Mouse (Mus musculus) adrenal gland (tissue): ENCODE data around the gene Apod.

Experiments used
- intact Hi-C: fragments of 180-260 bp; cut with DNase I; formaldehyde crosslinking; loops from one replicate; pipeline ENCODE4 v1.15.1; 2025
- microRNA-seq, 2 experiments: library from miRNA; unstranded; fragments of <30 nt; microRNA quantifications; one replicate each; pipeline ENCODE4; 2019

Gene Apod

GRCm38 (mm10) chr16:31287712-31288111, 26.9 kb downstream of the Apod start:
- intact Hi-C loops = no loop called here

- intact Hi-C loops = no loop called here
Observed at GRCm38 (mm10) chr16:31286801-31287488, 27.7 kb downstream of the Apod start.

DNA sequence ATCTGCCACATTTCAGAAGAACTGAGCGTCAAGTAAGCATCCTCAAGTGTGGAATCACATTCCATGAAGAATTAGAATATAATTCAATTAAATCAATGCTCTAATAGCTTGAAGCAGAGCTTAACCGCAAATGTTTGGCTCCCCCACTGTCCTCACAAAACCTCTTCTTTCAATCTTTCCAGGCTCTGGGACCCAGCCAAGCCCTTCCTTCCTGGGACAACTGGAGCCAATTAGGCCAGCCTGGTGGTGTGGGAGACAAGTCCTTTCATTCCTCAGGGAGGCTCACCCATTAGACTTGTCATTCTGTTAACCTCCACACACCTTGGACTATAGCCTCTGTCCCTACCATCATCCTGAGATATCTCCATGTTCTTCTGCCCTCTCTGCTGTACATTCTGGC, 32.6 kb downstream of the Apod start:
- intact Hi-C loops = no loop called here

GRCm38 (mm10) chr16:31280176-31280575, 34.4 kb downstream of the Apod start:
- intact Hi-C loops = no loop called here

- intact Hi-C loops = no loop called here
Observed at GRCm38 (mm10) chr16:31278581-31278980, 36.0 kb downstream of the Apod start.

- intact Hi-C loops = no loop called here
Observed at GRCm38 (mm10) chr16:31278081-31278480, 36.5 kb downstream of the Apod start.

DNA sequence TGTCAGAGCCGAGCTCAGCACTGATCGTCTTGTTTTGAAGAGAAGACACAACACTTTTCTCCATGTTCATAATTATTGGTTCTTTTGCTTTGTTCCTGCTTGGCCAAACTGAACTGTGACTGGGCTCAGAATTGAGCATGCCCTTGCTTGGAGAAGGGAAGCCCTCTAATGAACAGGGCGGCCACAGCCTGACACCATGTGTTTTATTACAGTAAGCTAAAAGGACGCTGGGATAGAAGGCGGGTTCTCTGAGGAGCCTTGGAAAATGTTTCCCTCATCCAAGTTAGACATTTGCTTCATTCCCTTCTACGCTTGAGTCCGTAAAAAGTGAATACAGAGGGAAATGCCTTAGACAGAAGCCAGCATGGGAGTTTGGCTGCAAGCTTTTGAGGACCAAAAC, 37.6 kb downstream of the Apod start:
- intact Hi-C loops = no loop called here

GRCm38 (mm10) chr16:31276539-31276938, 38.1 kb downstream of the Apod start:
- intact Hi-C loops = no loop called here

DNA sequence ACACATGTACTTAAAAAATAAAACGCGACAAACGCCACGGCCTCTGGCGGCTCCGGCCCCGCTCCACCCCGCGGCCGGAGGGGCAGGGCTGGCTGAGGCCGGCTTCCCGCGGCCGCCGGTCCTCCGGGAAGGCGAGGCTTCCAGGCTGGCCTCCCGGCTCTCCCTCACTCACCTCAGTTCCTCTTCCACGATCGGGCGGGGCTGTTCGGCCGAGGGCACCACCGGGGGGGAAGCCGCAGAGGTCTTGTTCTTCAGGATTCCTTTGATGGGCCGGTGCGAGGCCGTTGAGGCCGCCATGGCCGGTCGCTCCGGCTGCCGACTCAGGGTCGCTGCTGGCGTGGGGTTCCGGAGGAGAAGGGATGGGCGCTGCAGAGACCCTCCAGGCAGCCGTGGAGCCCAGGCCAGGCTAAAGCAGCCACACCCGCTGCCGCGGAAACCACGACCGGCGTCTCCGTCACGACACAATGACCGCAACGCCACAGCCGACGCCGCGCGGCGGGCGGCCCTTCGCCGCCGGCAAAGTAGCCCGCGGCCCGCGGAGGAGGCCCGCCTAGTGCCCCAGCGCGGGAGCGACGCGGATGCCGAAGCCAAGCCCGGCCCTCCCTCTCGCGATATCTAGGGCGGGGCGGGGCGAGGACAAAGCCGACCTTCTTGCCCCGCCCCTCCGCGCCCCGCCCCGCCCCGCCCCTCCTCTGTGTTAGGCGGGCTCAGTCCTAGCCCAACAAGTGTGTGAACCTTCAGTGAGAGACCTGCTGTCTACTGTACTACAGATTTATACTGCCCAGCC, 39.7 kb downstream of the Apod start, which contains the start of gene Ppp1r2:
TSS of gene Ppp1r2 (minus strand) at position 604 of the 787 bp plus-strand sequence.
- intact Hi-C loops = loop anchor here (5.0 kb wide), 1 partner anchor 73 kb away; the partner anchor contains the start of gene Acap2

GRCm38 (mm10) chr16:31274084-31274483, 40.5 kb downstream of the Apod start:
- intact Hi-C loops = loop anchor here (5.0 kb wide), 1 partner anchor 72 kb away; the partner anchor contains the start of gene Acap2

DNA sequence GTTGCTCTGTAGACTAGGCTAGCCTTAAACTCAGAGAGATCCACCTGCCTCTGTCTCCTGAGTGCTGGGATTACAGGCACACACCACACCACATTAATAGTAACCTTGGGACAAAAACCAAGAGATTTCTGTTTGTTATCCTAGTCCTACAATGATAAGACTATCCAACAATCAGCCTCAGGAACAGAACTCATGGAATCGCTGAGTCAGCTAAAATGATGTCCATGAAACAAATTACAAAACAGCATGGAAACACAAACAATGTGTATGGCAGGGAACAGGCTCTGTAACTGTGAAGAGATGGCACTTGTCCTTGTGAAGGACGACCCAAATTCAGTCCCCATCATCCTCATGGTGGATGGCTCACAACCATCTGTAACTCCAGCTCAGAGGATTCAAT, 47.9 kb downstream of the Apod start:
- intact Hi-C loops = no loop called here

- intact Hi-C loops = no loop called here
Observed at GRCm38 (mm10) chr16:31256151-31256550, 58.5 kb downstream of the Apod start.

GRCm38 (mm10) chr16:31255685-31256084, 58.9 kb downstream of the Apod start:
- intact Hi-C loops = no loop called here

- intact Hi-C loops = no loop called here
Observed at GRCm38 (mm10) chr16:31249401-31249800, 65.2 kb downstream of the Apod start.

DNA sequence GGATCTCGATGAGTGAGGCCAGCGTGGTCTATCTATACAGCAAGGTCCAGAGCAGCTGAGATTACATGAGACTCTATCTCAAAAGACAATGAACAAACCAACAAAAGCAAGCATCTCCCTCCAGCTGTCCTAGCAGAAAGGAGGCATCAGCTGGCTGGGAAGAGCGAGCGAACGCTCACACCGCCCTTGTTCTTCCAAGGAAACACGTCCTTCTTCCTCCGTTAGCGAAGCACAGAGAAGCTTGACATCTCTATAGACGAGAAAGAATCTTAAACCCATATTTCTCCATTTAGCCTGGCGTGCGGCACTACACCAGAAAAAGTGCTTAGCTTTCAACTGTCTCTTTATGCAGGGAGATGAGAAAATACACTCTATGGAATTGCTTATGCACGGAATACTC, 65.9 kb downstream of the Apod start:
- intact Hi-C loops = no loop called here

DNA sequence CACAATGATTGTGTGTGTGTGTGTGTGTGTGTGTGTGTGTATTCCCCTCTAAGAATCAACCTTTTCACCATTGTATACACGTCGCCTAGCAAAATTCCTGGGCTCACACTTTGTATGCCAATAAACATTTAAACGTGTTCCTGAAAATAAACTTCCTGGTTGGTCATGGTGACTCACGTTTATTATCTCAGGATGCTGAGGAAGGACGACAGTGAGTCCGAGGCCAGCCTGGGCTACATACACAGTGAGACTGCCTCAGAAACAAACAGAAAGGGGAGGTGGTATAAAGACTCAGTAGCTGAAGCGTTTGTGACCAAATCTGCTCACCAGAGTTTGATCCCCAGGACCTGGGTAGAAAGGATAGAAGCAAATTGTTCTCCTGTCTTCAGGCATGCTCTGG, 67.2 kb downstream of the Apod start:
- intact Hi-C loops = no loop called here

Small RNAs within 50 kb of the gene (microRNA-seq; reads per million reads assigned to microRNA genes)
- gene Gm27415 = 0 reads per million in 2 experiments
